Mouse (Mus musculus): Measurements from ENCODE around the gene Prkcq.

- TF ChIP-seq CTCF (IDR thresholded peaks at IDR 0.05; ENCODE audit: extremely low read depth, insufficient read length, insufficient replicate concordance, low read depth, low read length) (no peak), POLR2A (IDR thresholded peaks at IDR 0.05; ENCODE audit: low read depth, low read length) (no peak)
Observed at GRCm38 (mm10) chr2:11333301-11334017, 161.6 kb downstream of the Prkcq start.
